Mouse (Mus musculus) embryonic fibroblast, embryonic 13.5 days (primary cell): ENCODE results near the gene Cnbd2.

Experiments used
- CTCF ChIP-seq: IDR thresholded peaks from 2 replicates; pipeline ENCODE4 v1.5.1; 2011; ENCODE audit warnings: mild to moderate bottlenecking, control low read depth, low read length, moderate library complexity, borderline replicate concordance; ENCODE audit not compliant: insufficient read depth
- POLR2A ChIP-seq: IDR thresholded peaks from 2 replicates; pipeline ENCODE4 v1.6.1; 2011; ENCODE audit warnings: low read depth, mild to moderate bottlenecking, control low read depth, low read length, moderate library complexity

- TF ChIP-seq CTCF (no peak), POLR2A (no peak)
Observed at GRCm38 (mm10) chr2:156399485-156399884, 87.4 kb downstream of the Cnbd2 start.
